Mouse (Mus musculus): ENCODE results near the gene Galt.
"Not testable (repeated sequence)": the region's sequence is repeated elsewhere in the genome, so short reads cannot be mapped to it uniquely, and the experiment has no call there.

Galt gene

DNA sequence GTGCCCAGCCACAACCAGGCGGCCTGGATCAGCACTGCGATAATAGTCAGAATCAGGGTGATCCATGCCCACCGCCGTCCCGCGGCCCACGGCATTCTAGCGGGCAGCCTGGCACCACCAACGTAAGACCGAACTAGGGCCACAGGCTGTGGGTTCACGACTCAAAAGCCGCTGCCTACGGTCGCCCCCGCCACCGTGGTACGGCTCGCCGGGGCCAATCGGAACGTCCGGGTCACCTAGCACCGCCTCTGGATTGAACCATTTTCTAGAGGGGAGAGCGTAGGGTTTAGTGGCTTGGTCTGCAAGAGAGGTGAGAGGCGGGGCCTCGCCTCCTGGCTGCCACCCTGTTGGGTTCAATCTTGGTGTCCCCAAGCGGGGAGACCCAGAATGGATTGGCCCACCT is 13.9 kb upstream of the Galt start:
- peak; percentile 89 for DNase-seq

DNA sequence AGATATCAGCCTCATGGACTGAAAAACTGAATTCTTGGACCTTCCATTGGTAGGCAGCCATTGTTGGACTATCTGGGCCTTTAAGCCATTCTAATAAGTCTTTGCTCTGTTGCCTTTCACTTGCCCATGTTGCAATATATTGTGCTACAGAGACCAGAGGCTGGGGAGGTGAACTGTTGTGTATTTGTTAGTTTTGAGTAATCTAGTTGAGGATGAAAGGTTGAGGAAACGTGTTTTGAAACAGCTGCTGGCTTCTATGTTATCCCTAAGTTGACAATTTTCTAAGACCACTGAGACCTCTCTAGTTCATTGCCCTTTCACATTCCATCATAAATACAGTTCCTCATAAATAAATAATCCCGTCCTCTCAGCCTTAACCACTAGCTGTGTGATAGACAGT is 10.9 kb upstream of the Galt start:
- no peak for DNase-seq

- no peak for DNase-seq
Measured at GRCm38 (mm10) chr4:41745021-41745420, 10.0 kb upstream of the Galt start.

- DNase-seq, result peak; percentile 82
Measured at GRCm38 (mm10) chr4:41755338-41756305, 594 bp downstream of the Galt start, which contains the start of gene Sigmar1. Gene Sigmar1 (minus strand): TSS chr4:41756157.

- DNase-seq, result no peak
Measured at GRCm38 (mm10) chr4:41756440-41756839, 1.4 kb downstream of the Galt start.

- no peak for DNase-seq
Measured at GRCm38 (mm10) chr4:41757321-41757720, 2.3 kb downstream of the Galt start.

DNA sequence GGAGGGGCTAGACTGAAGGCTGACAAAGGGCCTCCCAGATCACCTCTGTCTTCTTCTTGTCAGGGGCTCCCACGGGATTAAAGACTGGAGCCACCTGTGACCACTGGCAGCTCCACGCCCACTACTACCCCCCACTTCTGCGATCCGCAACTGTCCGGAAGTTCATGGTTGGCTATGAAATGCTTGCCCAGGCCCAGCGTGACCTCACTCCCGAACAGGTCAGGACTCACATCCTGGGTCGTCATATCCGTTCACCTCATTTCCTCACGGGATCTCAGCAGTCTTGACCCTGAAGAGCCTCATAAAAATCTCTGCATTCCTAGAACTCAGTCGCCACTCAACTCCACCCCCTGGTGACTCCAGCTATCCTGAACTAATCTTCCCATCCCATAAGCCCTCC is 3.0 kb downstream of the Galt start:
- no peak for DNase-seq

DNA sequence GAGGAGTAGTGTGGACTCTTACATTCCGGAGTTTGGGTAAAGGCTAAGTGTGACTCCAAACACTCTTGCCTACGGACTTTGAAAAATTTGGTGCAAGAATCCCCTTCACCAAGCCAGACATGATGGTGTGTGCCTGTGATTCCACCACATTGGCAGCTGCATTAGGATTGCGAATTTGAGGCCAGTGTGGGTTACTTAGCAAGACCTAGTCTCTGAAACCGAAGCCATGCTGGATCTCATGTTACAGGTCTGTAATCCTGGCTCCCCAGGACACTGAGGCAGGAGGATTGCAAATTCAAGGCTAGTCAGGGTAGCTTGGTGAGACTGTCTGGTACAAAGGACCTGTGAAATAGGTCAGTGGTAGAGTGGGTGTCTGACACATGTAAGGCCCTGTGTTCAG is 3.7 kb downstream of the Galt start:
- DNase-seq, result no peak

DNA sequence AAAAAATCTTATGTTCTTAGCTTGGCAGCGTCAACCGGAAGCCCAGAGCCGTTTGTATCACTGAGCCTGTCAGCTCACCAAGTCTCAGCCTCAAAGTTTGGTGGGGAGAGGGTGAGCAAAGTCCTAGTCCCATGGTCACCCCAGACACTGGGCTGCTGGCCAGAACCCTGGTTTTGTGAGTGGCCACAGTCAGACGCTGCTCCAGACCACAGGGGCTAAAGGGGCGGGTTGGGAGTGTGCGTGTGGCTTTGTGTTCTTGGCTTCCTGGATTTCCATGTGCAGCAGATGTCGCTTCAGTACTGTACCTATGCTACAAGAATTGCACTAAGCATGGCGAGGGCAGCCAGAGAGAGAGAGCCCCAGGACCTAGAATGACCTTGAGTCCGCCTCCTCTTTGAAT is 4.2 kb downstream of the Galt start:
- no peak for DNase-seq

DNA sequence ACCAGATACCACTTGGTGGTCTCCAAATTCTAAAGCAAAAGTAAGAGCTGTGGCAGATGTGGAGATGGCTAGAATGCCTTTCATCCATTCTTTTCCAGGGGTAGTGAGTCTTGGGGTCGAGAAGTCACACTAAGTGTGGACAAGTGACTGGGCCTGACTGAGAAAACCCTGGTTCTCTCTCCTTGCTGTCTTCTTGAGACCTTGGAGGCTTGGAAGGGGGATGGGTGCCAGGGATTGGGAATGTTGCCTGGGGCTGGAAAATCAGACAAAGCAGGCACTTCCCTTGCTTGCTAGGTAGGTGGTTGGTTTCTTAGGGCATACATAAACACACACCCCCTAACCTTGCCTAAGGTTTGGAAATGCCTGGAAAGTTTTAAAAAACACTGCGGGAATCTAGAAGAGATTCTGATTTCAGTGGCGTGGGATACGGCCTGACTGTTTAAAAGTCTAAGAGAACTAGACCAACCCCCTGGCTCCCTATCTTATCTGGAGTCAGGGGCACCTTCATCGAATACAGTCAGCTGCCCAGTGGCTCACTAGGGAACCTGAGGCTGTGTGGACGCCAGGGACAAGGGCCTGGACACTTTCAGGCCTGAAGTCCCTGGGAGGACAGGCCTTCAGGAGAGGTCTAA is 4.7 kb downstream of the Galt start:
- DNase-seq, result no peak

- DNase-seq, result peak; percentile 74
Measured at GRCm38 (mm10) chr4:41760288-41760721, 5.3 kb downstream of the Galt start.

DNA sequence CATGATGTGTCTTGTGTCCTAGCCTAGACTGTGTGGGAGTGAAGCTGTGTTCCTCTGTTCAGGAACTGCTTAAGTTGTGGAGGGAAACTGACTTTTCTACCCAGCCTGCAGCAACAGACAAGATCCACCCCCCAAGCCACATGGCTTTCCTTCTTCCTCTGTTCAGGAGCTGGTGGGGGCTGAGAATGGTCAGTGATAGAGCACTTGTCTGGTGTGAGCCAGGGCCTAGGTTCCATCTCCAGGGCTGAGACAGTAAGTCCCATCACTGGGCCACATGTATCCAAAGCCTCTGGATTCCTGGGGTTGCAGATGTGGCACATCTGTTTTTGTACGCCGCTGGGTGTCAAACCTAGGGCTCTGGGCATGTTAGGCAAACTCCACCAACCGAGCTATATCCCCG is 5.9 kb downstream of the Galt start:
- no peak for DNase-seq

GRCm38 (mm10) chr4:41761680-41762079 is 6.7 kb downstream of the Galt start:
- no peak for DNase-seq

DNA sequence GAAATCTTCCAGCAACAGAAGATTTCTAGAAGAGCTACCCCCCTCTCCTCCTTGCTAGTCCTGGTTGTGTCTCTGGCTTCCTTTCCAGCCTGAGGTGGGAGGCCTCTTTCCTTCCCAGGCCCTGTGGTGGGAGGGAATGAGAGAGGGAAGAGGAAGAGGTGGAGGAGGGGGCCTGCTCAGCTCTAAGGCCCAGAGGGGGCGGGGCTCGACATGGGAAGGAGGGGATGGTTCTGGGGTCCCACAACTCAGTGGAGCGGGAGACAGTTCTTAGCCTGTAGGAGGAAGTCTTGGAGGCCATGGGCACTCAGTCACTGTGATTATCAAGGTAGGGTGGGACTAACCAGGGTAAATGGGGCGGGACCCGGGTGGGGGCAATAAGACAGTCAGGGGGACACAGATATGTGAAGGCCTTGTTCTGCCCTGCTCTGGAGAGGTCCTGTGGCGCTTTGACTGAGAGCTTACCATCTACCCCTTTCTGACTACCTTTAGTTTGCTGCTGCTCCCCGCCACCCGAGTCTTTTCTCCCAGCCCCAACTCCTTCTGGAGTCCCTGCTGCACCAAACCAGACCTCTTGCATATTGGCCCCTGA is 7.2 kb downstream of the Galt start:
- DNase-seq, result no peak

- DNase-seq, result peak; percentile 73
Measured at GRCm38 (mm10) chr4:41762688-41763114, 7.7 kb downstream of the Galt start.

GRCm38 (mm10) chr4:41763176-41763575 is 8.1 kb downstream of the Galt start:
- DNase-seq, result not testable (repeated sequence)

- not testable (repeated sequence) for DNase-seq
Measured at GRCm38 (mm10) chr4:41767301-41767700, 12.3 kb downstream of the Galt start.

DNA sequence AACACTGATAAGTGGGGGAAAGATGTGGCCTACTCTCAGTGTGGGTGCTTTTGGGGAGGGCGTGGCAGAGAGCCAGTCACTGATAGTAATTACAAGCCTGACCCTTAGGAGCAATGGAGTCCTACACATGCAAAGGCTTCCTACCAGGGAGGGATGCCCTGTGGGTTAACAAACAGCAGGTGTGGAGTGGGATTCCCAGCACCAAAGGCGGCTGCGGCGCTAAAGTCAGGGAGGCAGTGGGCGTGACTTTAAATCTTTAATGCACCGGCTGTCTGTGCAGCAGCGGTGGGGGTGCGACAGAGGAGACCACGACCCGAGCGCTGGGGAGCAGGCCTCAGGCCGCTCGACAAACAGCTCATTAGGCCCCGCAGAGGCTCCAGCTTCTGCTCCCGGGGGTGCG is 17.9 kb downstream of the Galt start:
- DNase-seq, result not testable (repeated sequence)

DNA sequence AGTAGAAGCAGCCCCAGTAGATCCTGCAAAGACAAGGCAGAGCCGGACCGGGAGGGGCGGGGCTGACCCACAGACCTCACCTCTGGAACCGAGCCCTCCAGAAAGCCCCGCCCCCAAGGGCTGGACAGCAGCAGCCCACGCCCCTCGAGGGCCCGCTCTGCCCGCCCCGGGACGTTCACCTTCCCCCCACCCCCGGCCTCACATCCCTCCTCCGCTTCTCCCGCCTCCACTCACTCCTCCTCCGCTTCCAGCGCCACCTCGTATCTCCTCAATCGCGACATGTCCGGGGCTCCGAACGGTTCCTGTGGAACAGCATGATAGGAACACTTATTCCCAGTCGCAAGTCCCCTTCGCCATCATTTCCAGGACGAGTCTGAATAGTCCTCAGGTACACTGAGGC is 18.5 kb downstream of the Galt start:
- DNase-seq, result not testable (repeated sequence)

GRCm38 (mm10) chr4:41774002-41774401 is 19.0 kb downstream of the Galt start, which contains the start of gene Ccl27a:
Gene Ccl27a (minus strand): TSS chr4:41774247.
- DNase-seq, result peak; percentile 61

GRCm38 (mm10) chr4:41774506-41774905 is 19.5 kb downstream of the Galt start:
- not testable (repeated sequence) for DNase-seq

DNA sequence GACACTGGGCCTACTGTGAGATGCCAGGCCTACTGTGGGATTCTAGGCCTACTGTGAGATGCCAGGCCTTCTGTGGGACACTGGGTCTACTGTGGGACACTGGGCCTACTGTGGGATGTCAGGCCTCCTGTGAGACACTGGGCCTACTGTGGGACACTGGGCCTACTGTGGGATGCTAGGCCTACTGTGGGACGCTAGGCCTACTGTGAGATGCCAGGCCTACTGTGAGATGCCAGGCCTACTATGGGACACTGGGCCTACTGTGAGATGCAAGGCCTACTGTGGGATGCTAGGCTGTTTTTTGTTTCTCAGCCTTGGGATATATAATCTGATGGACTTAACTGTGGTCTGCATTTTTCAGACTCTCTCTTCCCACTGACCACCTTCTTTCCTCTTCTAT is 20.8 kb downstream of the Galt start:
- not testable (repeated sequence) for DNase-seq

GRCm38 (mm10) chr4:41781271-41781670 is 26.2 kb downstream of the Galt start:
- DNase-seq, result not testable (repeated sequence)

All from right cerebral cortex, postnatal 14 days (tissue).